Mouse (Mus musculus) cerebellum, adult (tissue): ENCODE measurements at regions not wholly inside any gene's neighbourhood (a gene's known extent, or its start where the extent isn't known, plus 50 kb on each side); places are given as distances from the start of the nearest gene placed in this dataset.

Experiments used
- ATAC-seq: cut with Nextera tagmentation; 2 replicates; pipeline ENCODE4 v1.9.2; 2017; ENCODE audit warnings: mild to moderate bottlenecking, moderate library complexity, mixed read lengths; ENCODE audit not compliant: insufficient number of reproducible peaks, low FRiP score, low TSS enrichment

DNA sequence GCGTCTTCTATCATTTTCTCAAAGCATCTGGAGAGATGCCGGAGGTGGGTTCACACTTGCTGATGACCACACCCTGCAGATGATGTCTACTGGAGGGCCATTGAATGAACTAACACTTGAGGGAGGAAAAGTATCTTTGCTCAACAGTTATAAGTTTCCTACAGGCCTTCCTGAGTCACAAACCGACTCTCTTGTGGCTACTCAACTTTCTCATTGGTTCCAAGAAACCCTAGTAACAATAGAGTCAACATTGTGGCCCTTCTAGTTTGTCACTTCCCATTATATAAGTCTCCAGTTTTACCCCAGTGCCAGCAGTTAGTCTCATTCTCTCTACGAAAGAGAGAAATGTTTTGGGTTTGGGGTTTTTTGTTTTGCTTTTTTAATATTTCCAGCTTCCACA is 604.1 kb upstream of the Arid1b start:
- no peak for ATAC-seq

DNA sequence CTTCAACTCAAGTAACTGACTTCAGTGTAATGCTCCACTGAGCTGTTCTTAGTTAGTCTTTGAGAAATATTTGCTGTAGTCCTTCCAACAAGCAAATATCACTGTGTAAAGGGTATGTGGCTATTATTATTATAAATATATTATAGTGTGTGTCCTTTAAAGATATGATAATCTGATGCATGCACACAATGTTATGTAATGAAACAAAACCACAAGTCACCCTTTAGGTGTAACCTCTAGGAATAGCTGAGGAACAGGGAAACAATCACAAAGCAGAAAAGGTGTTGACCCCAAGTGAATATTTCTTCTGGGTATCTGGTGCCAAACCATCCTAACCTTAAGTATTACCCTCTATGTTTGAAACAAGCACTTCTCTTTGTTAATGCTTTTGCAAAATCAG is 603.6 kb upstream of the Arid1b start:
- ATAC-seq: no peak

- ATAC-seq: no peak
Measured at GRCm38 (mm10) chr17:4391210-4391609, 602.9 kb upstream of the Arid1b start.

- ATAC-seq: no peak
Measured at GRCm38 (mm10) chr17:4396119-4396518, 598.0 kb upstream of the Arid1b start.

DNA sequence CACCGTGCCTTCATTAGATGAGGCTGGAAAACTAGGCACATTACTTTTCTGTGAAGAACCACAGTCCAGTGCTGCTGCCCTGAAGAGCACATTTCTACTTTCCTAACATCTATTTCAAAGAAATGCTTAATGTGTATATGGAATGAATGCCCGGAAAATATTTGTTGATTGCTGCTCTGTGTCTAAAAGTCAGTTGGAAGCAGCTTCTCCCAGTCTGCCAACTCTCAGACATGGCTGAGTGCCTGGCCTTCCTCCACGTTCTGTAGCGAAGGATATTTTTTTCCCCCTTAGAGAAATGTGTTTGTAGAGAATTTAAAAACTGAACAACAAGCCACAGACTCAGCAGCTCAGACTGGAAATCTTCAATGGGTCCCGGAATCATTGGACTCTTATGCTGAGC is 576.4 kb upstream of the Arid1b start:
- no peak for ATAC-seq

- ATAC-seq: no peak
Measured at GRCm38 (mm10) chr17:4424451-4425168, 569.5 kb upstream of the Arid1b start.

DNA sequence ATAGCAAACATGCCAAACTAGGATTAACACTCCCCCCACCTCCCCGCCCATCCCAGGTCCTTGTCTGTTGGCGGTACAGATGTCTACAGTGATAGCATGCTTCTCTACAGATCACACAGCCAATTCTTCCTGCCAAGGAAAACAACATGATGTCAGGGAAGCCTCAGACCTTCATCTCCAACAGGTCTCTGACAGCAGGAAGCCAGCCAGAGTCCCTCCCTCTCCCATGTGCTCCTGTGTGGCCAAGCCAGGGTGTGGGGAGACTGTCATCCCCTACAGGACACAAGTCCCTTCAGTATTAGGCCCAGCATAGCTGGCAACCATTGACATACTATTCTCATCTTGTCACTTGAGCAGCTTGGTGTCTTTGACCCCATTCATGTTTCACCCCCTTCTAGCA is 568.8 kb upstream of the Arid1b start:
- ATAC-seq: no peak

DNA sequence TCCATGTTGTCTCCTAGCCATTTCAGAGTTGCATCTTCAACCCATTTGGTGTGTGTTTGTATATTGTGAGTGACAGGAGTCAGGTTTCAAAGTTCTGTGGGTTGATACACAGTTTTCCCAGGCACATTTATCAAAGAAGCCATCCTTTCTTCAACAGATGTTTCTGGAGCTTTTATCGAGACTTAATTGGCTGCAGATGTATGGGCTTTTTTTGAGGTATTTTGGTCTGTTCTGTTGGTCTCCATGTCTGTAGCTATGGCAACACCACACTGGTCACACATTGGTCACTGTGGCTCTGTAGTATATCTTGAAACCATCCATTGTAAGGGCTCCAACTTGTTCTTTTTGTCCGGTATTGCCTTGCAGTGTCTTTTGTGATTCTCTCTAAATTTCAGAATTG is 565.1 kb upstream of the Arid1b start:
- ATAC-seq: no peak

- ATAC-seq: no peak
Measured at GRCm38 (mm10) chr17:4445606-4446005, 548.5 kb upstream of the Arid1b start.

DNA sequence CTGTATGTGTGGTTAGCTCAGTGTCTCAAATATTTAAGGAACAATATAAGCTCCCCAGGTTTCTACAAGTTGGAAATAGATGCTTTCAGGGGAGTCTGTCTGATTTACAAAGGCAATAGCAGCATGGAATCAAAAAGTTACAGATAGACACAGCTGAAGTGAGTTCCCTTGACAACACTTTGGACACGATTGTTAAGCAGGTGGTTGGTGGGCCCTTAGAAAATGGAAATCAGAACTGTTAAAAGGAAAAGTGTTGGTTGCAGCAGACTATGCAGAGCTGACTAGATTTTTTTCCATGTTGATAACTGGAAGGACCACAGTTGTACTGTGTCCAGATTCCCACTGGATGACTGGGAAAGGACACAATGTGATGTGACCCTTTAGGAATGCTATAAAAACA is 536.6 kb upstream of the Arid1b start:
- ATAC-seq: no peak

- no peak for ATAC-seq
Measured at GRCm38 (mm10) chr17:4461541-4461940, 532.6 kb upstream of the Arid1b start.

- no peak for ATAC-seq
Measured at GRCm38 (mm10) chr17:4464286-4464880, 529.7 kb upstream of the Arid1b start.

DNA sequence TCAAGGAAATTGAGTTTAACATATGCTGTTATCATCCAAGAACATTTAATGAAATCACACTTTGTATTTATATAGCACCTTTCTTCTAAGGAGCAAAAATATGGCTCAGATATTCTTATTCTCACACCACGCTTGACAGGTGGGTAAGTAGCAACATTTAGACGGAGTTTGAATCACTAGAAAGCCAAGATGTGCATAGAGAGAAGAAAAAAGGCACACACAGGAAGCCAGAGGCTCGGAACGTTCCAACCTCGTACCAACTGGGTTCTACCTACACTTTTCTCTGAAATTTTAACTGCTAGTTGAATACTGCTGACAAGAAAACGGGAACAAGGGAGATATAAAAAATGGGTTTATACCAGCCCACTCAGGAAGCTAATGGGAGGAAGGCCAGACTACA is 528.4 kb upstream of the Arid1b start:
- ATAC-seq: no peak

GRCm38 (mm10) chr17:4472412-4472811 is 521.7 kb upstream of the Arid1b start:
- ATAC-seq: no peak

- no peak for ATAC-seq
Measured at GRCm38 (mm10) chr17:4474350-4474749, 519.8 kb upstream of the Arid1b start.

DNA sequence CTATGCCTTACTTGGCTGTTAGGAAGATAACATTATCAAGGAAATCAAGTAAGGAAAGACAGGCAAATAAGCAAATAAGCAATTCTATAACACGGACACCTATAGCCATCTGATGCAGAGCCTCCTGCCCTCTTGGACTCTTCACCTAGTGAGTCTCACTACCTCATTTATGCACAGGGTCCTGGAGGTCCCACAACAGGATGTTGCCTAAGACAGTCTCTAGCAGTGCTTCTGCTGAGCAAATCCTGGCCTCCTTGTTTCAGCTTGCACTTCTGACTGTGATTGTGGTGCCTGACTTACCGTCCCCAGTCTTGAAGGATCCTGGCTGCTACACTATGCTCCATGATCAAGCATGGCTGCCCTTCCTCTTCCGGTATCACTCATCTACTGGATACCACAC is 518.5 kb upstream of the Arid1b start:
- ATAC-seq: no peak

- ATAC-seq: no peak
Measured at GRCm38 (mm10) chr17:4494392-4494791, 499.7 kb upstream of the Arid1b start.

DNA sequence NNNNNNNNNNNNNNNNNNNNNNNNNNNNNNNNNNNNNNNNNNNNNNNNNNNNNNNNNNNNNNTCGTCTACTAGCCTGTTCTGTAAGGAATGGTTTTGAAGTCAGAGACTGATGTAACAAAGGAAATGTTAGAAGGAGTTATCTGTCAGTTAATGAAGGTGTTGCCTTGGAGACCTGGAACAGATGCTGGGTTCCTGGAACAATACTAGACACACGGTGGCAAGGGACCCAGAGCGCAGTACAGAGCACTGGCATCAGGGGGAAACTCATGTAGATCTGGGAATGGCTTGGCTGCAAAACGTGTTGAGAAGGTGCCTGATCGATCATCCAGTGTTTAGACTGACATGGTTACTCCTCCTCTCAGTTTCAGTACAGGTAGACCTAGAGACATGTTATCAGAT is 493.6 kb upstream of the Arid1b start:
- no peak for ATAC-seq

GRCm38 (mm10) chr17:4501029-4501428 is 493.1 kb upstream of the Arid1b start:
- ATAC-seq: no peak

GRCm38 (mm10) chr17:4504951-4505350 is 489.2 kb upstream of the Arid1b start:
- no peak for ATAC-seq

- no peak for ATAC-seq
Measured at GRCm38 (mm10) chr17:4509506-4509905, 484.6 kb upstream of the Arid1b start.

- ATAC-seq: no peak
Measured at GRCm38 (mm10) chr17:4516141-4516540, 478.0 kb upstream of the Arid1b start.
